Mouse (Mus musculus): Measurements from ENCODE around the gene Car4. TPM values are rescaled to one million over a fixed set of nuclear protein-coding genes. Genes with fewer than 3 reads are reported as not detected.

Car4 gene
- polyA plus RNA-seq, 2 experiments = 0.10 to 0.43 TPM

- TF ChIP-seq CTCF (IDR thresholded peaks at IDR 0.05; ENCODE audit: low read depth) = no peak
- no peak for TF ChIP-seq EP300 (IDR thresholded peaks at IDR 0.05; ENCODE audit: low read depth)
- ATAC-seq (ENCODE audit: insufficient read depth) (no peak), DNase-seq (ENCODE audit: low read depth in 3 of 3, low spot score in 3 of 3) (no peak)
- H3K9me3 ChIP-seq (ENCODE audit: control insufficient read depth, low read length) = no peaks in the 10 kb centered on the region
- 23% methylated on average over 3 of the region's 3 CpGs for WGBS (ENCODE audit: insufficient replicate concordance)
- no peak overlapping the region for H3K4me2 ChIP-seq (ENCODE audit: low read depth)
- no peak overlapping the region for H3K9ac ChIP-seq (replicated peaks)
- H3K27ac ChIP-seq = no peak overlapping the region
- H3K27me3 ChIP-seq (ENCODE audit: control insufficient read depth, insufficient read depth, low read length) = peaks cover 41% of the 10 kb centered on the region
- H3K4me1 ChIP-seq (replicated peaks; ENCODE audit: control insufficient read depth in 2 of 2, insufficient read depth in 2 of 2, low read length in 1 of 2) = no peaks in the 10 kb centered on the region
- H3K36me3 ChIP-seq (replicated peaks; ENCODE audit: control insufficient read depth, insufficient read depth, low read depth) = no peaks in the 10 kb centered on the region
- H3K4me3 ChIP-seq (ENCODE audit: insufficient read depth in 1 of 2, low read depth in 2 of 2, low read length in 2 of 2) = no peak overlapping the region
Measured at GRCm38 (mm10) chr11:84960291-84960690, 2.7 kb downstream of the Car4 start.

- H3K27ac ChIP-seq = no peak overlapping the region
- H3K9me3 ChIP-seq (ENCODE audit: control insufficient read depth, low read length) = no peaks in the 10 kb centered on the region
- H3K27me3 ChIP-seq (ENCODE audit: control insufficient read depth, insufficient read depth, low read length) = peaks cover 41% of the 10 kb centered on the region
- H3K36me3 ChIP-seq (replicated peaks; ENCODE audit: control insufficient read depth, insufficient read depth, low read depth) = no peaks in the 10 kb centered on the region
- TF ChIP-seq CTCF (IDR thresholded peaks at IDR 0.05; ENCODE audit: low read depth) (no peak), EP300 (IDR thresholded peaks at IDR 0.05; ENCODE audit: low read depth) (no peak)
- no peak for ATAC-seq (ENCODE audit: insufficient read depth)
- H3K4me3 ChIP-seq (ENCODE audit: insufficient read depth in 1 of 2, low read depth in 2 of 2, low read length in 2 of 2) = no peak overlapping the region
- no peaks in the 10 kb centered on the region for H3K4me1 ChIP-seq (replicated peaks; ENCODE audit: control insufficient read depth in 2 of 2, insufficient read depth in 2 of 2, low read length in 1 of 2)
- no peak overlapping the region for H3K4me2 ChIP-seq (ENCODE audit: low read depth)
- DNase-seq (ENCODE audit: low read depth in 3 of 3, low spot score in 3 of 3) = no peak
- WGBS (ENCODE audit: insufficient replicate concordance) = 47% methylated on average over 6 of the region's 6 CpGs
- H3K9ac ChIP-seq (replicated peaks) = no peak overlapping the region
Measured at GRCm38 (mm10) chr11:84960780-84961179, 3.2 kb downstream of the Car4 start.

- TF ChIP-seq CTCF (IDR thresholded peaks at IDR 0.05; ENCODE audit: low read depth) (no peak), EP300 (IDR thresholded peaks at IDR 0.05; ENCODE audit: low read depth) (no peak)
- Histone ChIP-seq H3K4me3 (ENCODE audit: insufficient read depth in 1 of 2, low read depth in 2 of 2, low read length in 2 of 2) (no peak overlapping the region), H3K9me3 (ENCODE audit: control insufficient read depth, low read length) (no peaks in the 10 kb centered on the region), H3K9ac (replicated peaks) (no peak overlapping the region), H3K36me3 (replicated peaks; ENCODE audit: control insufficient read depth, insufficient read depth, low read depth) (no peaks in the 10 kb centered on the region), H3K4me1 (replicated peaks; ENCODE audit: control insufficient read depth in 2 of 2, insufficient read depth in 2 of 2, low read length in 1 of 2) (no peaks in the 10 kb centered on the region), H3K4me2 (ENCODE audit: low read depth) (no peak overlapping the region), H3K27me3 (ENCODE audit: control insufficient read depth, insufficient read depth, low read length) (peaks cover 34% of the 10 kb centered on the region), H3K27ac (no peak overlapping the region)
- ATAC-seq (ENCODE audit: insufficient read depth) = no peak
- DNase-seq (ENCODE audit: low read depth in 3 of 3, low spot score in 3 of 3) = no peak
- 80% methylated on average over 4 of the region's 4 CpGs for WGBS (ENCODE audit: insufficient replicate concordance)
Measured at GRCm38 (mm10) chr11:84961571-84961970, 4.0 kb downstream of the Car4 start.

- Histone ChIP-seq H3K27ac (no peak overlapping the region), H3K9ac (replicated peaks) (no peak overlapping the region), H3K4me3 (ENCODE audit: insufficient read depth in 1 of 2, low read depth in 2 of 2, low read length in 2 of 2) (no peak overlapping the region), H3K36me3 (replicated peaks; ENCODE audit: control insufficient read depth, insufficient read depth, low read depth) (no peaks in the 10 kb centered on the region), H3K27me3 (ENCODE audit: control insufficient read depth, insufficient read depth, low read length) (peaks cover 24% of the 10 kb centered on the region), H3K4me2 (ENCODE audit: low read depth) (no peak overlapping the region), H3K9me3 (ENCODE audit: control insufficient read depth, low read length) (no peaks in the 10 kb centered on the region), H3K4me1 (replicated peaks; ENCODE audit: control insufficient read depth in 2 of 2, insufficient read depth in 2 of 2, low read length in 1 of 2) (no peaks in the 10 kb centered on the region)
- WGBS (ENCODE audit: insufficient replicate concordance) = 60% methylated on average over 4 of the region's 4 CpGs
- TF ChIP-seq CTCF (IDR thresholded peaks at IDR 0.05; ENCODE audit: low read depth) = no peak
- no peak for TF ChIP-seq EP300 (IDR thresholded peaks at IDR 0.05; ENCODE audit: low read depth)
- DNase-seq (ENCODE audit: low read depth in 3 of 3, low spot score in 3 of 3) (no peak), ATAC-seq (ENCODE audit: insufficient read depth) (no peak)
Measured at GRCm38 (mm10) chr11:84962536-84962935, 5.0 kb downstream of the Car4 start.

GRCm38 (mm10) chr11:84963556-84963955 is 6.0 kb downstream of the Car4 start:
- 50% methylated on average over 3 of the region's 3 CpGs for WGBS (ENCODE audit: insufficient replicate concordance)

More at GRCm38 (mm10) chr11:84963556-84963955, 6.0 kb downstream of the Car4 start:
- TF ChIP-seq CTCF (IDR thresholded peaks at IDR 0.05; ENCODE audit: low read depth) = no peak
- TF ChIP-seq EP300 (IDR thresholded peaks at IDR 0.05; ENCODE audit: low read depth) = no peak
- H3K27me3 ChIP-seq (ENCODE audit: control insufficient read depth, insufficient read depth, low read length) = peaks cover 14% of the 10 kb centered on the region
- H3K4me2 ChIP-seq (ENCODE audit: low read depth) = no peak overlapping the region
- ATAC-seq (ENCODE audit: insufficient read depth) = no peak
- H3K4me1 ChIP-seq (replicated peaks; ENCODE audit: control insufficient read depth in 2 of 2, insufficient read depth in 2 of 2, low read length in 1 of 2) = no peaks in the 10 kb centered on the region
- H3K9ac ChIP-seq (replicated peaks) = no peak overlapping the region
- DNase-seq (ENCODE audit: low read depth in 3 of 3, low spot score in 3 of 3) = no peak
- H3K4me3 ChIP-seq (ENCODE audit: insufficient read depth in 1 of 2, low read depth in 2 of 2, low read length in 2 of 2) = no peak overlapping the region
- no peaks in the 10 kb centered on the region for H3K36me3 ChIP-seq (replicated peaks; ENCODE audit: control insufficient read depth, insufficient read depth, low read depth)
- H3K27ac ChIP-seq = no peak overlapping the region
- H3K9me3 ChIP-seq (ENCODE audit: control insufficient read depth, low read length) = no peaks in the 10 kb centered on the region

Measured in liver, embryonic 14.5 days (tissue).